Mouse (Mus musculus): ENCODE data around the gene Exoc7.

GRCm38 (mm10) chr11:116312359-116312758, 5.3 kb upstream of the Exoc7 start:
- TF ChIP-seq CTCF (IDR thresholded peaks at IDR 0.05; ENCODE audit: extremely low read depth, insufficient read length, insufficient replicate concordance, low read depth, low read length) (no peak), POLR2A (IDR thresholded peaks at IDR 0.05; ENCODE audit: low read depth, low read length) (no peak)
